Mouse (Mus musculus) urinary bladder, postnatal 14 days (tissue): Measurements from ENCODE around the gene Surf2.

Source experiments
- DNase-seq: peaks from one replicate; pipeline ENCODE4 v3.0.0; 2021; ENCODE audit warnings: low spot score

Surf2 gene

GRCm38 (mm10) chr2:26914148-26914941, 1.8 kb upstream of the Surf2 start:
- DNase-seq, result no peak

- no peak for DNase-seq
These were observed 571 bp downstream of the Surf2 start for GRCm38 (mm10) chr2:26916738-26917137.

GRCm38 (mm10) chr2:26919684-26920083, 3.5 kb downstream of the Surf2 start:
- no peak for DNase-seq

- DNase-seq, result no peak
These were observed 4.2 kb downstream of the Surf2 start for GRCm38 (mm10) chr2:26920190-26920855.

DNA sequence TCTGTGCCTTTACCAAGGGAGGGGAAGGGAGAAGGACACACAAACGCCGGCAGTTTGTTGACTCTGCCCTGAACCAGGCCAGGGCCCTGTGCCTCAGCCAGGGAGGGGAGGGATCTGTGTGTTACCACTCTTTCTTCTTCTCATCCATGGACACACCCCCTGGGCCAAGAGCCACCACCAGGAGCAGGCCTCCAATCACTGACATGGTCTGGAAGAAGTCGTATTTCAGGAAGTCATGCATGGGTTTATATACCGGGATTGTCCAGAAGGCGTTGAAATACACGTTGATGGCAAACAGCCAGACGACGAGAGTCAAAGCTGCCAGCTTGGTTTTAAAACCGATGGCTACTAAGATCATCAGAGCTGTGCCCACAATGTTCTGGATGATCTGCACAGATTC, 5.6 kb downstream of the Surf2 start:
- DNase-seq, result peak; percentile 32

- DNase-seq, result no peak
These were observed 11.7 kb downstream of the Surf2 start for GRCm38 (mm10) chr2:26927745-26928476.

- DNase-seq, result peak; percentile 76
These were observed 14.2 kb downstream of the Surf2 start for GRCm38 (mm10) chr2:26930390-26930789.

DNA sequence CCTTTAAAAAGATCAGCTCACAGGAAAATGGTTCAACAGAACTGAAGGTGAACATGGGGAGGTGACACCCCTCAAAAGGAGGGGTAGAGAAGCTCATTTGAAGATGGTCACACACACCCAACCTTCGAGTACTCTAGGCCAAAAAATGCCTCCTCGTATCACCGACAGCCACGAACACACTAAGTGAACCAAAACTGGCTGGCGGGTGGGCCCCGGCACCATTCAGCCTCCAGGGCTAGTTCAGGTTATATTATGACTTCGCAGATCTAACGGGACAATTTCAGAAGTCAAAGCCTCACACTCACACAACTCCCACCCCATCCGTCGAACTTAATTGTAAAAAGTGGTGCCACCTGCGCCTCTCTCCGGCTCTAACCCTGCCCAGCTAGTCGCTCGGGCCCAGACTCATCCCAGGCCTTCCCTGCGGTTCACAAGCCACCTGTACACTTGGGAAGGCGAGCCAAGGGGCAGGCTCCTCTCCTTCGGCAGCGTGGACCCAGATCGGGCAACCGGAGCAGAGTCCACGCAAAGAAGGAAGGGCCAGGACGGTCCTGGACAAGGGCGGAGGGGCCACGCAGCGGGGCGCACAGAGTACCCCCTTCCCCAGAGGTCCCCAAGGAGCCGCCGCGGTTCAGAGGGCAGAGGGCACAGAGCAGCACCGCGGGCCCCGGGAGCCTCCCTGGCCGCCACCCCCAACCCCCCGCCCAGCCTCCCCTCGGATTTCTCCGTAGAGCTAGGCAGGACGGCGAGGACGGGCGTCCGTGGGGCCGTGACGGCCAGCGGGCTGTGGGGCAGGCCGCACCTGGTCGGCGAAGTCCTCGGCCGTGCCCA, 16.5 kb downstream of the Surf2 start:
- DNase-seq, result peak; percentile 29

GRCm38 (mm10) chr2:26933304-26934055, 17.3 kb downstream of the Surf2 start, which contains the start of the genes Surf4 and Stkld1:
TSS of gene Surf4 (minus strand) at chr2:26933928.
TSS of gene Stkld1 (plus strand) at chr2:26934047.
- DNase-seq, result peak; percentile 95

- no peak for DNase-seq
These were observed 19.1 kb downstream of the Surf2 start for GRCm38 (mm10) chr2:26935286-26935685.

- DNase-seq, result no peak
These were observed 20.3 kb downstream of the Surf2 start for GRCm38 (mm10) chr2:26936425-26936824.

DNA sequence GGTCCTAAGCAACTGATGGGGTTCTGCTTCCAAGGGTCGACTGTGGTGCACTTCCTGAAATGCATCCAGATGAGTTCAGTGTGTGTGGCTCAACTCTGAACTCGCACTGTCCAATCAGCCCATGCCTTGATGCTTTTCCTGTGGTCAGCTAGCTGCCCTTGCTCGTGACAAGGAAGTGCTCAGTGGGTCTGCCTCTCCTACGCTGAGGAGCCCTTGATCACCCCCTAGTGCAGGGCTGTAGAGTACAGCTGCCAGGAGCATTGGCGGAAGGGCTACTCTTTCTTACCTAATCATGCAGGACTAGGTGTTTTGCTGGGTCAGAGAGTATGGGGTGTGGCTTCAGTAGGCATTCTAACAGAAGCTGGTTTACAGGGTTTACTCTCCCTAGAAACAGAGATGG, 25.4 kb downstream of the Surf2 start:
- peak; percentile 22 for DNase-seq

- DNase-seq, result no peak
These were observed 27.1 kb downstream of the Surf2 start for GRCm38 (mm10) chr2:26943253-26943652.

GRCm38 (mm10) chr2:26950411-26950810, 34.2 kb downstream of the Surf2 start:
- no peak for DNase-seq

- DNase-seq, result no peak
These were observed 35.3 kb downstream of the Surf2 start for GRCm38 (mm10) chr2:26951346-26951905.

- DNase-seq, result no peak
These were observed 36.0 kb downstream of the Surf2 start for GRCm38 (mm10) chr2:26952193-26952592.

GRCm38 (mm10) chr2:26952866-26953265, 36.7 kb downstream of the Surf2 start:
- DNase-seq, result no peak

- DNase-seq, result no peak
These were observed 38.7 kb downstream of the Surf2 start for GRCm38 (mm10) chr2:26954735-26955395.

DNA sequence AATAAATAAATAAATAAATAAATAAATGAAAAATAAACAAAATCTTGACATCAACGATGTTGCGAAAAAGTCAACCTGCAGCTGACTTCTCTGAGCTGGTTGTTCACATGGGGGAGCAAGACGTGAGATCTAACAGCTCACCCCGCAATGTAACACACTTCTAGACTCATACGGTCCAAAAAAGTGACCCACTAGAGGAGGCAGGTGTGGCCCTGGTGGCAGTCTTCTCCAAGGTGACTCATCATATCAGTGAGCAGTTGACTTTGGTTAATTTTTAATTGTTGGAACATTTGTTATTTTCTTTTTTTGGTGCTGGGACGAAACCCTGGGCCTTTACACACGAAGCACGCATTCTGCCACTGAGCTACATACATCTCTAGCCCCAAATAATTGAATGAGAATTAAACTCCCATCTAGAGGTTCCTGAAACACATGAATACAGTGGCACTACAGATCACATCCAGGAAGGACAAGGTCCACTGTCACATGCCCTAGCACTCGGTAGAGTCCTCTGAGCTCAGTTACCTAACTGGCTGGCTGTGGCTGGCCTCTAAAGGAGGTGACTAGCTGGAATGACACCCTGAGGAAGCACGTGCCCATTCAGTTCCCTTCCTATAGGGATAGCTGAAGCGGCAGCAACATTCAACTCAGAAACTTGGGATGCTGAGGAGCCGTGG, 40.8 kb downstream of the Surf2 start:
- DNase-seq, result no peak

GRCm38 (mm10) chr2:26957488-26957859, 41.3 kb downstream of the Surf2 start:
- no peak for DNase-seq
